Mouse (Mus musculus) forebrain, embryonic 13.5 days (tissue): Measurements from ENCODE around the gene Rgs2. TPM values are rescaled to one million over a fixed set of nuclear protein-coding genes. Genes with fewer than 3 reads are reported as not detected.

Experiments used
- ATAC-seq: fragments of 200-750 bp; cut with Nextera tagmentation; 2 replicates; pipeline ENCODE4 v1.8.0; 2017
- H3K27ac ChIP-seq: fragments of 300-500 bp; sonication (generic); 2 replicates; pipeline ENCODE4 v1.5.1; 2015; ENCODE audit warnings: inconsistent platforms, mild to moderate bottlenecking, moderate library complexity
- H3K27me3 ChIP-seq: fragments of 300-500 bp; sonication (generic); 2 replicates; pipeline ENCODE4 v1.6.1; 2015; ENCODE audit warnings: mild to moderate bottlenecking, inconsistent platforms
- H3K36me3 ChIP-seq: fragments of 300-500 bp; sonication (generic); 2 replicates; pipeline ENCODE4 v1.6.1; 2015; ENCODE audit warnings: mild to moderate bottlenecking, inconsistent platforms; ENCODE audit not compliant: poor library complexity, severe bottlenecking
- H3K4me1 ChIP-seq: fragments of 300-500 bp; sonication (generic); 2 replicates; pipeline ENCODE4 v1.6.1; 2015; ENCODE audit warnings: inconsistent platforms
- H3K4me2 ChIP-seq: fragments of 300-500 bp; sonication (generic); 2 replicates; pipeline ENCODE4 v1.6.1; 2015; ENCODE audit warnings: inconsistent platforms, mild to moderate bottlenecking, moderate library complexity
- H3K4me3 ChIP-seq: fragments of 300-500 bp; sonication (generic); 2 replicates; pipeline ENCODE4 v1.5.1; 2015; ENCODE audit warnings: mild to moderate bottlenecking, inconsistent platforms
- H3K9ac ChIP-seq: fragments of 300-500 bp; sonication (generic); 2 replicates; pipeline ENCODE4 v1.6.1; 2015; ENCODE audit warnings: mild to moderate bottlenecking, inconsistent platforms
- H3K9me3 ChIP-seq: fragments of 300-500 bp; sonication (generic); replicated peaks from 2 replicates; pipeline ENCODE4 v1.6.1; 2016; ENCODE audit warnings: inconsistent platforms
- WGBS: fragments of 180-500 bp; shearing (Covaris S2); methylation state at CpG from one replicate; pipeline ENCODE4 v1.1.7; 2015; 5-methylcytosine and 5-hydroxymethylcytosine counted together
- polyA plus RNA-seq: library from polyadenylated mRNA; unstranded; fragments of >200 nt; fragmentation: Nextera tagmentation; extraction: Ambion mirVana; gene quantifications from 2 replicates; pipeline ENCODE4 v1.2.1, GENCODE M21; 2015

Rgs2 gene
- polyA plus RNA-seq, 1 experiment from 2014 or later = 97.9 TPM

DNA sequence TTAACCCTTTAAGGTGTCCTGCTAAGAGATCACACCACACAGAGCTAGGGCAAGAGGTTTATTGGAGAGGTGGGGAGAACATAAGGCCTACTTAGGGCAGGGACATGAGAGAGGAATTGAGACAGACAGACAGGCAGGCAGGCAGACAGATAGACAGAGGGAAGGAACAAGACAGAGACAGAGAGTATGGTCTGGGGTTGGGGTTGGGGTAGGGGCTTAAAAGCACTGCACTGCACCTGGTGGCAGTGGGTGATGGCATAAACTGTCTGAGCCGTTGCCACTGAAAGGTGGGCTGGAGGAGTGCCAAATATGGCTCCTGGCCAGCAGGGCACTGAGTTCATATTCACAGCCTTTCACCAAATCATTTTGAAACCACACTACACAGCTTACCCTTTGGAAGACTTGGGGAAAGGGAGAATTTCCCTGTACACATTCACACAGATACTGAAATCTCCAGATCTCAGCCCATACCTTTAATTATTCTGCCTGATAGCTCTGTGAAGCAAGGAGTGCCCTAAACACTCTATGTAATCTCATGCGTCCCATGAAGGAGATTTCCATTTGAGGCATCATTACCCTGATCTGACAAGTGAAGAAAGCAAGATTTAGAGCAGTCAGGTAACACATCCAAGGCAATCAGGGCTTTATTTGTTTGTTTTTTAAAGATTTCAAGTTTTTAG lies 21.7 kb downstream of the Rgs2 start:
- Histone ChIP-seq H3K27ac (peak overlapping the region; percentile 72), H3K9me3 (no peaks in the 10 kb centered on the region), H3K27me3 (no peaks in the 10 kb centered on the region), H3K4me2 (no peak overlapping the region), H3K4me3 (no peak overlapping the region), H3K4me1 (peaks cover 15% of the 10 kb centered on the region), H3K9ac (no peak overlapping the region), H3K36me3 (no peaks in the 10 kb centered on the region)
- 36% methylated on average over 2 of the region's 2 CpGs for WGBS
- ATAC-seq = peak; percentile 59; the same call in 1 of the 2 replicates

DNA sequence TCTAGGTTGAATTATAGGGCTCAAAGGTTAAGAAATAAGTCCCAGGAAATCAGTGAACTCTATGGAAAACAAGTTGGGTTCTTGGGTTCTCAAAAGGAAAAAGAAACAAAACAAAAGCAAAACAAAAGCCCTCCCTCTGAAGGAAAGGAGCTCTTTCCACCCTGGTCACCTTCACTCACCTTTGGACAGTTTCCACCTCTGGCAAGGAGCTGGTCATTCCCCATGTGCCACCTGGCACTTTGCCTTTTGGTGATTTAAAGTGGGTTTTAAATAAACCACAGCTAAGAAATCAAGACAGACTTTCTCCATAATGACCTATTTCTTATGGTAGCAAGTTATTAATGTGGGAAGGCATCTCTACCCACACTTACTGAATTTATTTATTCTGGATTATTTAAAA lies 23.1 kb downstream of the Rgs2 start:
- Histone ChIP-seq H3K36me3 (no peaks in the 10 kb centered on the region), H3K27me3 (no peaks in the 10 kb centered on the region)
- no peak for ATAC-seq

DNA sequence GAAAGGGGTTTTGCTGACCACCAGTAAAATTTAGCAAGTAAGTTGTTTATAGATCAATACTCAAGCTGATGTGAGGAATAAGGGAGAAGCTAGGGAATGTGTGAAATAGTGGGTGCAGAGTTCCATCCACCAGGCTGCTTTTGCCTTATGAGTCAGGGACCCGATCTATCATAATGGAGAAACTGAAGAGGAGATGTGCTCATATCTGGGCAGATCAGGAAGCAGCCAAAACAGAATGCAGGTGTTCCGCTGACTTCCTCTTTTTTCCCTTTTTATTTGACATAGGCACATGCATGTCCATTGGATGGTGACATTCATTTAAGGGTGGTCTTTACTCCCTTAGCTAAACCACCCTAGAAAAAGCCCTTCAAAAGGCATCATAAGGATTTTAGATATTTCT lies 29.3 kb downstream of the Rgs2 start:
- no peak overlapping the region for H3K9ac ChIP-seq
- H3K4me3 ChIP-seq = no peak overlapping the region
- H3K27ac ChIP-seq = no peak overlapping the region
- no peaks in the 10 kb centered on the region for H3K4me1 ChIP-seq
- no peak overlapping the region for H3K4me2 ChIP-seq
- no peak for ATAC-seq
- H3K9me3 ChIP-seq = no peaks in the 10 kb centered on the region
- H3K27me3 ChIP-seq = no peaks in the 10 kb centered on the region
- no peaks in the 10 kb centered on the region for H3K36me3 ChIP-seq
- WGBS = 94% methylated on average over 2 of the region's 2 CpGs

More for the DNA sequence above, 23.1 kb downstream of the Rgs2 start:
- Histone ChIP-seq H3K9ac (no peak overlapping the region), H3K27ac (no peak overlapping the region), H3K4me3 (no peak overlapping the region), H3K9me3 (no peaks in the 10 kb centered on the region), H3K4me1 (peaks cover 15% of the 10 kb centered on the region), H3K4me2 (no peak overlapping the region)

DNA sequence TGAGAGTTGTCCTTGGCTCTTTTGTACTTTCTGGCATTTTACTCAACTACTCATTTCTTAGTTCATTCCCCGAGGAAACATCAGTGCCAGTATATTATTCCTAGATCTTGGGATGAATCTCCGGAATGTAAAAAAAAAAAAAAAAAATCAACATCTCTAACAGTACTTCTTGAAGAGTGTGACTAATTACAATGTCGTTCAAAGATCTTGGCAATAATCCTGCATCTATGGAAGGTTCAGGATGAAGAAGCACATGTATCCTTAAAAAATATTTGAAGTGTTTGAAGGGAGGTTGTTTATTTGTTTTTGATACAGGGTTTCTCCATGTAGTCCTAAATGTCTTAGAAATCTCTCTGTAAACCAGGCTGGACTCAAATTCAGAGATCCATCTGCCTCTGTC lies 41.7 kb downstream of the Rgs2 start:
- WGBS = 91% methylated on average over 3 of the region's 3 CpGs
- ATAC-seq = no peak
- H3K9me3 ChIP-seq = no peaks in the 10 kb centered on the region

DNA sequence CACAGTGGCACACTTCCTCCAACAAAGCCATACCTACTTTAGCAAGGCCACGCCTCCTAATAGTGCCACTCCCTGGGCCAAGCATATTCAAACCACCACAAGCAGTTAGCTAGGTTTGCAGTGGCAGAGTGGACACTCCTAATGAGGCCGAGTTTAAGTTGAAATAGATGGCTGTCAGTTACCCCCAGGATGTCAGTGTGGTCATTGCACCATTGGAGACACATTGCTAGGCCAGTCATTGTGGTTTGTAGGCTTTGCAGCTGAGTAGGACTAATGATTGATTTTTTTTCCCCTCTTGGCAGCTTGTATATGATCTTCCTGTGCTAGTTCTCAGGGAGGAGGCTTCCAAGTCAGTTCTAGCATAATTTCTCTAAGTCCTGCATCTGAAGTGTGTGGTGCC lies 43.6 kb downstream of the Rgs2 start:
- Histone ChIP-seq H3K36me3 (no peaks in the 10 kb centered on the region), H3K4me1 (no peaks in the 10 kb centered on the region), H3K4me3 (no peak overlapping the region), H3K9me3 (no peaks in the 10 kb centered on the region), H3K27ac (no peak overlapping the region), H3K27me3 (no peaks in the 10 kb centered on the region), H3K4me2 (no peak overlapping the region), H3K9ac (no peak overlapping the region)
- 90% methylated on average over 2 of the region's 2 CpGs for WGBS
- ATAC-seq = no peak

More for the DNA sequence above, 41.7 kb downstream of the Rgs2 start:
- H3K4me2 ChIP-seq = no peak overlapping the region
- no peak overlapping the region for H3K27ac ChIP-seq
- no peak overlapping the region for H3K9ac ChIP-seq
- H3K36me3 ChIP-seq = no peaks in the 10 kb centered on the region
- no peaks in the 10 kb centered on the region for H3K4me1 ChIP-seq
- H3K4me3 ChIP-seq = no peak overlapping the region
- no peaks in the 10 kb centered on the region for H3K27me3 ChIP-seq

DNA sequence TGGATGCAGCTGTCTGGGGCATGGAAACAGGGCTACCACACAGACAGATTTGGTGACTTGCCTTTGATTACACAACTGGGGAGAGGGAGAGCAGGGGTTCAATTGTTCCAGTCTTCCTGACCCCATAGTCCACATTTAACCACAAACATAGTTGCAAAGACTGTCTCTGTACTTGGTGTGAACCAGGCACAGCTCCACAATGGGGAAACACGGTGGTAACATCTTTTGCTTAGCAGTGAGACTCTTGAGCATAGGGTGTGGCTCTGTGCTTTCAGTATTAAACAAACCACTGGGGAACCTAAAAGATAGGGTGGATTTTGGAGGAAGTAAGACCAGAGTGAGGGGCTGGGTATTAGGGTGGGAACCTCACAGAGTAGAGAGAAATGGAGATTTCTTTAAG lies 47.9 kb downstream of the Rgs2 start:
- H3K9me3 ChIP-seq = no peaks in the 10 kb centered on the region
- no peaks in the 10 kb centered on the region for H3K4me1 ChIP-seq
- no peak overlapping the region for H3K4me3 ChIP-seq
- 89% methylated on average over 1 of the region's 1 CpGs for WGBS
- H3K9ac ChIP-seq = no peak overlapping the region
- no peak overlapping the region for H3K27ac ChIP-seq
- no peaks in the 10 kb centered on the region for H3K36me3 ChIP-seq
- H3K27me3 ChIP-seq = no peaks in the 10 kb centered on the region
- no peak for ATAC-seq
- H3K4me2 ChIP-seq = no peak overlapping the region

DNA sequence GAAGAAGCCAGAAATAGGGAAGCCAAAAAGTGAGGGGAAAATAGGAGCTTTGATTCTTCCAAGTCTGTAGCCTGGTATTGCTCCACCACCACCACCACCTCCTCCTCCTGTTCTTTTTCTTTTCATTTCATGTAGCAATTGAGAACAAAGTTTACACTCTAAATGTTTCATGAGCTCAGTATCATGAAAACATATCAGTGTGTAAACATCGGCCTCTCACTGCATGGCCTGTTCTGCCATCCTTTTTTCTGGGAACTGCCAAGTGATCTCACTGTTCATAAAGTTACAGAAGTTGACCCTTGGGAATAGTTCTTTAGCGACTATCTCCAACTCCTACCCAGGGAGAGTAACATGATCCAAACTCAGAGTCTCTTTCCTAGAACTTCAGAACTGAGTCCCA lies 51.1 kb downstream of the Rgs2 start:
- 88% methylated on average over 2 of the region's 2 CpGs for WGBS
- H3K27ac ChIP-seq = no peak overlapping the region
- H3K36me3 ChIP-seq = no peaks in the 10 kb centered on the region
- ATAC-seq = no peak
- no peak overlapping the region for H3K4me2 ChIP-seq
- no peak overlapping the region for H3K4me3 ChIP-seq
- H3K27me3 ChIP-seq = no peaks in the 10 kb centered on the region
- no peaks in the 10 kb centered on the region for H3K9me3 ChIP-seq
- no peak overlapping the region for H3K9ac ChIP-seq
- H3K4me1 ChIP-seq = no peaks in the 10 kb centered on the region

Other genes starting within 250 kb of the Rgs2 start
- 46.1 and 50.8 TPM in 2 replicates for gene Trove2, start 227.1 kb downstream of the Rgs2 start, polyA plus RNA-seq
- 84.5 and 87.9 TPM in 2 replicates for gene Uchl5, start 226.9 kb downstream of the Rgs2 start, polyA plus RNA-seq
- gene Rgs13, start 173.2 kb upstream of the Rgs2 start, polyA plus RNA-seq = 3.3 and 3.9 TPM in 2 replicates
- not detected in 2 replicates for gene Rgs1, start 245.1 kb upstream of the Rgs2 start, polyA plus RNA-seq